Mouse (Mus musculus) ZHBTc4 (cell line): ENCODE data around the gene Larp1.

Source experiments
- DNase-seq: peaks from one replicate; pipeline ENCODE4 v3.0.0-alpha.2; 2011; ENCODE audit warnings: low read depth, low spot score

The Larp1 gene

DNA sequence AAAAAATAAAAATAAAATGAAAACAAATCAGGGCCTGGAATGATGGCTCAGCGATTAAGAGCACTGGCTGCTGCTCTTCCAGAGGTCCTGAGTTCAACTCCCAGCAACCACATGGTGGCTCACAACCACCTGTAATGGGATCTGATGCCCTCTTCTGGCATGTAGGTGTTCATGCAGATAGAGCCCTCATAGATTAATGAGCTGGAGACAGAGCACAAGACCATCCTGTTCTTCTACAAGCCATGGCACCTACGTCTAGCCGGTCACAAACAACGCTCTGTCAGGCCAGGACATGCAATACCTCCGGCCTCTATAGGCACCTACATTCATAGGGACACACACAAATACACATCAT lies 89.5 kb downstream of the Larp1 start:
- peak; percentile 54 for DNase-seq

DNA sequence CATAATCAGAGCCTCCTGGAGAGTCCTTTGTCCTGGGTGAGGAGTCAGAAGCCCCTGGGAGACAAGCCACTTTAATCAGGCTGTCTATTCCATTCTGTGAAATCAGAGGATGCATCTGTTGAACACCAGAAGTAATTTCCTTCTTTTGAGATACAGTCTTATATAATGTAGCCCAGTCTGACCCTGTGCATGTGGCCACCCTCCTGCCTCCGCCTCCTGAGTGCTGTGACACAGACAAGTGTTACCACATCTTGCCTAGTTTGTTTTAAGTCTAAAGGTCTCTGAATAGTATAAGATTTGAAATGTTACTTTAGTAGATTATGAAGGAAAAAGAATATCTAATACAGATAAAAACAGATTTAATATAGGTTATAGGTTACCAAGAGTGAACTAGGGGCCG lies 91.1 kb downstream of the Larp1 start:
- no peak for DNase-seq

DNA sequence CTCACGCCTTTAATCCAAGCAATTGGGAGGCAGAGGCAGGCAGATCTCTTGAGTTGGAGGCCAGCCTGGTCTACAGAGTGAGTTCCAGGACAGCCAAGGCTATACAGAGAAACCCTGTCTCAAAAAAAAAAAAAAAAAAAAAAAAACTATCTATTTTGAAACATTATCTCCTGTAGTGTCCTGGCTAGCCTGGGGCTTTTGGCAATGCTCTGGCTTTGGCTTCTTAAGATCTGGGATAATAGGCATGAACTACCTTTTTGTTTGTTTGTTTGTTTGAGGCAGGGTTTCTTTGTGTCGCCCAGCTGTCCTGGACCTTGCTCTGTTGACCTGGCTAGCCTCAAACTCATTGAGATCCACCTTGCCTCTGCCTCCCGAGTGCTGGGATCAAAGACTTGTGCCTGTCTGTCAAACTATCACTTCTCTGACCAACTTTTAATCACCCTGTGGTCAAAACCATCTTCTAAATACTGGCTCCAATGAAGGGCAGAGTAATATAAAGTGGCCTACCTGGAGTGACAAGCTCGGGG lies 92.4 kb downstream of the Larp1 start:
- no peak for DNase-seq

DNA sequence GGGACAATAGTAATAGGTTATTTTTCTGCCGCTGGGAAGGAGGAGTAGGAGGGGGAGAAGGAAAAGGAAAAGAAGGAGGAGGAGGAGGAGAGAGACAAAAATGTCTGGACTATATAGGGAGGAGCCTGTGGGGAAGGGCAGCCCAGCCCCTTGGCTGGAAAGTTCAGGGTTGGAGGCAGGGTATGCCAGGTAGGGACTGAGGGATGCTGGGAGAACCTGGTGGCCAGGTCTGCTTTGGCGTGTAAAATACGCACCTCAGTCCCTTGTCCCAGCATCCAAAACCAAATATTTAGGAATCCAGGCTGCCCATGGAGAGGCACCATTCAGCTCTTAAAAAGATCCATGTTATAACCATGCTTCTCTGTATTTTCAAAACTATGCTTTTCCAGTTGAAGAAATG lies 93.3 kb downstream of the Larp1 start:
- DNase-seq, result no peak

DNA sequence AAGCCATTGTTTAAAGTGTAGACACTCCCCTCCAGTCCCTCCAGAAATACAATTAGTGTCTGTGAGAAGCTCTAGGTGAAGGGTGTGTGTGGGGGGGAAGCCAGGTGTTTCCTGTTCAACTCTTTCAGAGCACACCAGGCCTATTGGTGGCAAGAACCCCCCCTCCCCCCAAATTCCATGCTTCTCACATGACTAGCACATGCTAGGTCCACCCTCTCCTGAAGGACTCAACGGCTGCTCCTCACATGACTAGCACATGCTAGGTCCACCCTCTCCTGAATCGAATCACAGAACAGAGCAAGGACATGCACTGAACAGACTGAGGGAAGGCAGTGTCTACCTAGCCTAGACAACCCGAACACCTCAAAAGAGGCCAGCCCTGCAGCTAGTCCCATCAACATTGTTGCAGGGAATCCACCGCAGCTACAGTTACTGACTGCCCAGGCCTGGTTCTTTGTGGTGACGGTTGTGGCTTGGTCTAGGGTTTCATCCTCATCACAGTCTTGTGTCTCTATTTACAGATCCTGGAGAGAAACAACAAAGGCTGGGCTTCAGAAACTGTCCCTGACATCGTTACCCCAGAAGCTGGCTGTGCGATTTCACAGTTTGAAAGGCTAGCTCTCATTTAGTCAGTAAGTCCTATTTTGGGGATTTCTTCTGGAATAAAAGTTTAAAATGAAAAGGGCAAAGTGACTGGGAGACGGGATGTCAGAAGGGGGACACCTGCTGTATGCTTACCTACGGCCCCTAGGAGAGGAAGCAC lies 93.9 kb downstream of the Larp1 start:
- peak; percentile 88 for DNase-seq

DNA sequence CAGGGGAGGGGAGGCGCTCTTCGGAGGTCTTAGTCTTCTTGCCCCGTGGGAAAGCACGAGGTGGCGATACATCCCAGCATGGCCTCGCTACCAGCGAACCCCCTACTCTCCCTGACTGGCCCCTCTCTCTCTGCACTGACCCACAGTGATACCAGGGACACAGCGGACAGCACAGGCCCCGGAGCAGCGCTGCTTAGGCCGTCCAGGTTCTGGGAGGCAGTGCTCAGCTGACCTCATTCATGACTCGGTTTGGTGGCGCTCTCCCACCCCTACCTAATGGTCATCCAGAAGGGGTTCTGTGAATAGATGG lies 94.4 kb downstream of the Larp1 start:
- peak; percentile 48 for DNase-seq

DNA sequence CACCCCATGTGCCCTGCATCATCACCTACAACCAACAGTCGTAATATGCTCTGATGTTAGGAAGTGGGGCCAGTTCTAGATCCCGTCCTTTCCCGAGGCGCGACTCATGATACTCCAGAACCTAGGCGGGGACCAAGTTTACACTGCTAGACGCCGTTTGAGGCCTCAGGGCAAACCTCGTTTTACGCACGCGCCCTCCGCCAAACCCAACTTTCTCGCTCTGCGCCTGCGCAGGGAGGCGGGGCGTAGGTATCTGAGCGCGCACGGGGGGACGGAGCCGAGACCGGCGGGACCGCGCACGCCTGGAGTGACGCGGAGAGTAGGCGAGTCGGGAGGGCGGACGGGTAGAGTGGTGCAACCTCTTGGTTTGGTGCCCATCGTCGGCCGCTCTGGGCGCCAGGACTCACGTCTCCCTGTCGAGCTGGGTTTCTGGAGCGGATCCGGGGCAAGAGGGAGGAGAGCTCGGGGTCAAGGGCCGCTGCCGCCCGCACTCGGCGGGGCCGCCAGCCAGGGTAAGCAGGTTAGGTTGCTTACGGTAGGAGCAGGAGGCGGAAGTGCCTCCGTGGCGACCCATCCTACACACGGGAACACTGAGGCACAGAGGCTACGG lies 94.9 kb downstream of the Larp1 start, which contains the start of gene Cnot8:
TSS of gene Cnot8 (plus strand) at position 457 of the 610 bp plus-strand sequence.
- DNase-seq, result peak; percentile 100

DNA sequence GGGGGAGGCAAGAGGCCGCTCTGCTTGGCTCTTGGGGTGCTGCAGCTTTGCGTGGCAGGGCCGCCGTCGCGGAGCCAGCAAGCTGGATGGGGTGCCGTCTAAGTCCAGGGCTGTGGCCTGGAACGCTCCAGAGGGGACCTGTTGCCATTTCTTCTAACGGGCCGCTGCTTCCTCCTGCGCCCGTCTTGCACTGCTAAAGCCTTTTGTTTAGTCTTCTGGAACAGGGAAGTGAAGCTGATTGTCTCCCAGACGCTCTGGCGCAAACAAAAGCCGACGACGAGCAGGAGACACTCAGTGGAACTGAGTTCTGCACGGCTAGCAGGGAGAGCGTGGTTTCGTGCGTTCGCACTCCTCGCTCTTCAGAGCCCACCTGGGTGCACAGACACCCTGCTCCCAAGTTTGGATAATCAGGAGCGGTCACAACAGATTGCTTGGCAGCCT lies 95.5 kb downstream of the Larp1 start:
- DNase-seq, result peak; percentile 86

DNA sequence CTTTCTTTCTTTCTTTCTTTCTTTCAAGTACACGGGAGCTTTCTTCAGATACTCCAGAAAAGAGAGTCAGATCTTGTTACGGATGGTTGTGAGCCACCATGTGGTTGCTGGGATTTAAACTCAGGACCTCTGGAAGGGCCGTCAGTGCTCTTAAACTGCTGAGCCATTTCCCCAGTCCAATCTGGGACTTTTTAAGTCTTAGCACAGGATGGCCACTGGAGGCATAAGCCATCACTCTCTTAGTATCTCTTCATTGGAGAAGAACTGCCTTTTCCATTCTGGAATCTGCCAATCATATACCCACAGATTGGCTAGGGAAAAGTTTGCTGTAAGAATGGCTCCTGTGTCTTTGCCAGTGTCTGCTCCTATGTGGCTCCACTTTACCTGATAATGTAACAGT lies 98.1 kb downstream of the Larp1 start:
- peak; percentile 78 for DNase-seq

DNA sequence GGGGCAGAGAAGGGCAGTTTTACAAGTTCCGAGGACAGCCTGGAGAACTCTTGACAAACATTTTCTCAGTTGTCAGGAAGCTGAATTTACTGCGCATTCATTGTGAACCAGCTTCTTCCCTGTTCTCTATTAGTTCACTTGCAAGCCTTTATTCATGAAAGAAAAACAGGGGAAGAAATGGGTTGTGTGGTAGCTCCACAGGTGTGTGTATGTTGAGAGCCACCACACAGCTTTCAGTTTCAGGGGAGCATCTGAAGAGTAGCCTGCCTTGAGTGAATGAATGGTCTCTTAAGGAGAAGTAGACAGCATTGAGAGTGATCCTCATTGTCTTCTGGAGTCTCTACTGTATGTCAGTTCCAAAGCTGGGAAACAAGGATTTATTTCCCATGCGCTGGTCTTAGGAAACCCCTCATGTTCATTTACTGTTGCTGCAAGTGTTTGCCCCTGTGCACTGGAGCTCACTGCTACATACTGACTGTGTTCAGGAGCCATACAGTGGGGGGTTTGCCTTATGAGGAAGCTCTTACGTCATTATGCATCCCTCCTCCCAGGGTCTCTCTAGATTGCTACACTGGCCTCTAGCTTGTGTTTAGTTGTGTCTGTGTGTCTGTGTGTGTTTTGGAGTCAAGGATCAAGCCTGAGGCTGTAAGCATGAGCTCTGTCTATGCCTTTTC lies 98.9 kb downstream of the Larp1 start:
- no peak for DNase-seq
